Mouse (Mus musculus) embryo, embryonic 11 days (tissue): ENCODE data around the gene Lipt1.
A peak's percentile ranks its signal among the peaks of the same experiment; 100 is the strongest.

ENCODE experiments used
- DNase-seq: peaks from one replicate; pipeline ENCODE4 v3.0.0-alpha.2; 2015

The Lipt1 gene

GRCm38 (mm10) chr1:37871704-37872103 lies at the start of gene Lipt1:
Lipt1 (plus strand) TSS chr1:37871738.
- no peak for DNase-seq

DNA sequence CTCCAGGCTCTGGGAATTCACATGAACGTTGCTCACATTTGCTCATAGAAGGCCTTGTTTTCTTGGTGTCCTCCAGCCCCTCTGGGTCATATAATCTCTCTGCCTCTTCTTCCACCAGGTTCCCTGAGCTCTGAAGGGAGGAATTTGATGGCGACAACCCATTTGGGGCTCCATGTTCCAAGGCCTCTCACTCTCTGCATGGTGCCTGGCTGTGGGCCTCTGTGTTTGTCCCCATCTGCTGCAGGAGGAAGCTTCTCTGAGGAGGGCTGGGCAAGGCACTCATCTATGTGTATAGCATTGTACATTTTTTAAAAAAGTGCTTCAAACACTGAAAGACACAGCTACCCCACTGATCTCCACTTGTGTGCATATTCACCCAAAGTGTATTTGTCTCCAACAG lies 39.9 kb upstream of the Lipt1 start:
- DNase-seq: no peak

DNA sequence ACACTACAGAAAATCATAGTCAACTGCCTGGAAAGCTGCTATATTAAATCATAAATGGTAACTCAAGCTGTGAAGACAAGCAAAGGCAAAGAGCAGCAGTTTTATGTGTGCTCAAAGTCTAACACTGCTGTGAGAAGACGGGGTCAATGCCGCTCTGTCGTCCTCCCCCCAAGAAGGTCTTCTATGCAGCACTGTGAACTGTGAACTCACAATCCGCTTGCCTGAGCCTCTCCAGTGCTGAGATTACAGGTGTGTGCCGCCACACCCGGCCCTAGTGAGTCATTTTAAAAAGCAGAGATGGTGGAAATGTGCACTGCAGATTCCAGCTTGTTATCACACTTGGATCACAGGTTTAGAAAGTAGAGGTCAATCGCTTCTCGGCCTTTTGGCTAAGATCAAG lies 24.7 kb upstream of the Lipt1 start:
- no peak for DNase-seq

DNA sequence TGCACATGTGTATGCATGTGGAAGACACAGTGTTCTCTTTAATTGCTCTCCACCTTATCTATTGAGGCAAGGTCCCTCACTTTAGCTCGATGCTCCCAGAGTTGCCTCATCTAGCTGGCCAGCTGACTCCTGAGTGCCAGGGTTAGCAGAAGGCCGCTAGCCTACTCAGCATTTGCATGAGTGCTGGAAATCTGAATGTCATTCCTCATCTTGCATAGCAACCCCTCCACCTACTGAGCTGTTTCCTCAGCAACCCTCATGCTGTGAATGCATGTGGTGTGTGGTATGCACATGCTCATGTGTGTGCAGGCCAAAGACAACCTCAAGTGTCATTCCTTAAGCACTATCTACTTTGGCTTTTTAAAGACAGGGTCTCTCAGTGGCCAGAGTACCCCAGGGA lies 20.8 kb upstream of the Lipt1 start:
- peak; percentile 8 for DNase-seq

- DNase-seq: peak; percentile 100
Observed at GRCm38 (mm10) chr1:37864511-37865400, 6.8 kb upstream of the Lipt1 start.

GRCm38 (mm10) chr1:37865401-37866215 lies 5.9 kb upstream of the Lipt1 start:
- DNase-seq: no peak

GRCm38 (mm10) chr1:37866286-37866685 lies 5.3 kb upstream of the Lipt1 start, which contains the start of gene Tsga10:
Tsga10 (minus strand) TSS chr1:37866429.
- DNase-seq: no peak

DNA sequence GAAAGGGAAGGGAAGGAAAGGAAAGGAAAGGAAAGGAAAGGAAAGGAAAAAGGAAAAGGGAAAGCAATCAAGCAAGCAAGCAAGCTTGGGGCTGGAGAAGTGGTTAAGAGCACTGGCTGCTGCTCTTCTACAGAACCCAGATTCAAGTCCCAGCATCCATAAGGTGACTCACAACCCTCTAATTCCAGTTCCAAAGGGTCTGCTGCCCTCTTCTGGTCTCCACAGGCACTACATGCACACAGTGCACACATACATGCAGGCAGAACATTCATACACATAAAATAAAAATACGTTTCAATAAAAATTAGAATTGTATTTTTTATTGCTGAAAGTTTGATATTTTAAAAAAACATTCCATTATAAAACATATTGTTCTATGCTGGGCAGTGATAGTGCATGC lies 4.5 kb upstream of the Lipt1 start:
- DNase-seq: peak; percentile 29

GRCm38 (mm10) chr1:37867684-37868322 lies 3.7 kb upstream of the Lipt1 start:
- no peak for DNase-seq

DNA sequence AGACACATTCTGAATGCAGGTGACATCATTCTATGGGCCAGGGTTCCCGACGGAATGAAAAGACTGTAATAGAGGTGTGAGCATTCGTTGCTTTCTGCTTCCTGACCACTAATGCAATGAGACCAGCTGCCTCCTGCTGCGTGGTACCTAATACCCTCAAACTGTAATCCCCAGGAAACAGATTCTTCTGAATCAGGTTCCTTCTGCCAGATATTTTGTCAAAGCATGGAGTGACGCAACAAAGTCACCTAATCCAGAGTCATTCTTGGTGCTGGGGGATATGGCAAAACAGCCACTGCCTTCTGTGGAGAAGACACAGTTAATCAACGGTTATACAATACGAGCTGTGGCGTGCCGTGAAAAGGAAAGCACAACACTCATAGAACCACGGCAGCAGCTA lies 2.9 kb upstream of the Lipt1 start:
- no peak for DNase-seq

DNA sequence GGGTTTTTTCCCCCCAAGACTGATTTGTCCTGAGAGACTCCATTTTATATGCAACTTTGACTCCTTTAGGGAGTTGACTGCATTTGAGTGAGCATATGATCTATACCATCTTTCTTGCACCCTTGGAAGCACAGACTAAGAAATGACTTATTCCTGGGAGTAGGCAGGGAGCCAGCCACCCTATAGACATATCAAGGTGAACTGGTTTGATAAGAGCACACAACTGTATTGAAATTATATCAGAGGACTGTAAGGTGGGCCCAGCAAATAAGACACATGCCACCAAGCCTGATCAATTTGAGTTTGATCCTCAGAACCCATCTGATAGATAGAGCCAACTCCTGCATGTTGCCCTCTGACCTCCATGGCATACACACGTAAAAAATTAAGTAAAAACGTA lies 2.2 kb upstream of the Lipt1 start:
- no peak for DNase-seq

- DNase-seq: peak; percentile 88
Observed at GRCm38 (mm10) chr1:37872131-37873067, 861 bp downstream of the Lipt1 start.

DNA sequence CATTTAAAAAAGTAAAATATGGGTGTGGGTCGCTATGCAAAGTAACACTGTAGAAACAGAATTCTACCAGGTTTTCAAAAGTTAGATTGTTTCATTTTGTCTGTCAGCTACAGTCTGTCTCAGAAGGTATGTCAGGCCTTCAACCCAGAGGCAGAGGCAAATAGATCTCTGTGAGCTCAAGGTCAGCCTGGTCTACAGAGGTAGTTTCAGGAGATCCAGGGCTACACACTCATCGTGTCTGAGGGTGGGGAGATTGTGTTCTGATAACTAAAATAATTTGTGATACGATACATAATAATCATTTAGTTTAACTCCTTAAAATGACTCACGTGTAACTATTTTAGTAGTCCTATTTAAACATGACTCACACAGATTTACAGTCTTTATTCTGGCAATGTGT lies 1.6 kb downstream of the Lipt1 start:
- DNase-seq: no peak

GRCm38 (mm10) chr1:37877736-37878460 lies 6.4 kb downstream of the Lipt1 start:
- no peak for DNase-seq

GRCm38 (mm10) chr1:37883411-37883810 lies 11.9 kb downstream of the Lipt1 start:
- DNase-seq: no peak

- DNase-seq: peak; percentile 18
Observed at GRCm38 (mm10) chr1:37884451-37884850, 12.9 kb downstream of the Lipt1 start.

GRCm38 (mm10) chr1:37889206-37889605 lies 17.7 kb downstream of the Lipt1 start:
- DNase-seq: no peak

- DNase-seq: peak; percentile 95
Observed at GRCm38 (mm10) chr1:37890025-37890652, 18.6 kb downstream of the Lipt1 start, which contains the start of the genes Mitd1 and Mrpl30. Mitd1 (minus strand) TSS chr1:37890411. Mrpl30 (plus strand) TSS chr1:37890477.

DNA sequence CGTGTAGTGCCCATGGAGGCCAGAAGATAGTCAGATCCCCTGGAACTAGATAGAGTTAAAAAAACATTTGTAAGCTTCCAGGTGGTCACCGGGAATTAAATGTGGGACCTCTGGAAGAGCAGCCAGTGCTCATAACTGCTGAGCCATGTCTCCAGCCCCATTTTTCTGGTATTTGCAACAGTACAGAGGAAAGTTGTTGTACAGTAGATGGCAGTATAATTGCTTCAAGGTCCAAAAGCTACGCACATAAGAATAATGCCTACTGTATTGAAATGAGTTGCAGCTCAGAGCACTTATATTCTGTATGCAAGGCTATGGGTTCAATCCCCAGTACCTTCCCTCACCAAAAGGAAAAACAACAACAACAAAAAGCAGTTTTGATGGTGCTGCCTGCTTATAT lies 19.9 kb downstream of the Lipt1 start:
- DNase-seq: no peak

DNA sequence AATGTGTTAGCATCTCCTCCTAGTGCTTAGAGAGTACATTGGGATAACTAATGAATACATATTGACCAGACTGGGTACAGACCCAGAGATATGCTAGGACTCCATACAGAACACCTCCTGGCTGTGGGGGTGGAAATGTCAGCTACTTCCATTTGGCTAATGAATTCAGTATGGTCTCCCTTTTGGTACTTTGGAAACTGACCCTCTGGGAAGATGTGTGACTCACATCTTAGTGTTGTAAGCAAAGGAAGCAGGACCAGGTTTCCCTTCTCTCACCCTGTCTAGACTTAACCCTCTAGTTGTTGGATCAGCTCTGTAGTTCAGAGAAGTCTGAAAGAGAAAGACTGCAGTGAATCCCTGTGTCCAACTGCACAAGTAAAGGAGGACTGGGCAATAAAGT lies 23.1 kb downstream of the Lipt1 start:
- DNase-seq: no peak

- DNase-seq: no peak
Observed at GRCm38 (mm10) chr1:37899816-37900215, 28.3 kb downstream of the Lipt1 start.
